Mouse (Mus musculus): ENCODE data around the gene Wdr93. TPM values are rescaled to one million over a fixed set of nuclear protein-coding genes. Genes with fewer than 3 reads are reported as not detected.

Gene Wdr93
- polyA plus RNA-seq, 1 experiment: 0.06 TPM

GRCm38 (mm10) chr7:79799506-79799905 is 56.5 kb downstream of the Wdr93 start:
- H3K4me1 ChIP-seq (ENCODE audit: control insufficient read depth, insufficient read depth, insufficient read length, low read length): no peaks in the 10 kb centered on the region; the same call in 1 of the 2 replicates
- TF ChIP-seq POLR2A (IDR thresholded peaks at IDR 0.05; ENCODE audit: low read depth, low read length) (no peak), CTCF (IDR thresholded peaks at IDR 0.05; ENCODE audit: extremely low read depth, insufficient read length, insufficient replicate concordance, low read depth, low read length) (no peak)
- WGBS: 71% methylated on average over 6 of the region's 6 CpGs
- no peaks in the 10 kb centered on the region for H3K27me3 ChIP-seq (ENCODE audit: control insufficient read depth, insufficient read depth, low read length)
- no peak overlapping the region for H3K27ac ChIP-seq (ENCODE audit: insufficient read depth, low read depth, low read length)
- H3K4me3 ChIP-seq (ENCODE audit: low read depth, low read length): no peak overlapping the region
- H3K36me3 ChIP-seq (ENCODE audit: control insufficient read depth, insufficient read depth, low read length): no peaks in the 10 kb centered on the region

- no peaks in the 10 kb centered on the region for H3K27me3 ChIP-seq (ENCODE audit: control insufficient read depth, insufficient read depth, low read length)
- H3K27ac ChIP-seq (ENCODE audit: insufficient read depth, low read depth, low read length): no peak overlapping the region
- 80% methylated on average over 4 of the region's 4 CpGs for WGBS
- no peaks in the 10 kb centered on the region for H3K36me3 ChIP-seq (ENCODE audit: control insufficient read depth, insufficient read depth, low read length)
- TF ChIP-seq CTCF (IDR thresholded peaks at IDR 0.05; ENCODE audit: extremely low read depth, insufficient read length, insufficient replicate concordance, low read depth, low read length): no peak
- TF ChIP-seq POLR2A (IDR thresholded peaks at IDR 0.05; ENCODE audit: low read depth, low read length): no peak
- no peak overlapping the region for H3K4me3 ChIP-seq (ENCODE audit: low read depth, low read length)
- no peaks in the 10 kb centered on the region; the same call in 1 of the 2 replicates for H3K4me1 ChIP-seq (ENCODE audit: control insufficient read depth, insufficient read depth, insufficient read length, low read length)
These were observed 57.4 kb downstream of the Wdr93 start for GRCm38 (mm10) chr7:79800336-79800735.

DNA sequence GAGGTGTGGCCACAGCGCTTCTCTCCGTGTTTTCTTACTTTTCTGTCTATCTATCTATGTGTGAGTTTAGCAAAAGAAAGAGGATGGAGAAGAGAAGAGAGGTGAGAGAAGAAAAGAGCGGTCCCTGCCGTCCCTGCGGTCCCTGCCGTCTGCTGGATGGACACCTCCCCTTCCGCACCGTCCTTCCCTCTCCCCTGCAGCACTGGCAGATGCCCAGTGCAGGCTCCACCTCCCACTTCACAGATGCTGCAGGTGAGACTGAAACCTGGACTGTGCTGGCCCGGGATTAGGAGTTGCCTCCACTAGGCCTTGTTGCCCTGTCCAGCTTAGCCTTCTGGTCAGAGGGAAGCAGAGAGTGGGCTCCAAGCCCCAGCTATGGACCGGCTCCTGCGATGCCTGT is 58.4 kb downstream of the Wdr93 start:
- Histone ChIP-seq H3K4me3 (ENCODE audit: low read depth, low read length) (no peak overlapping the region), H3K27me3 (ENCODE audit: control insufficient read depth, insufficient read depth, low read length) (no peaks in the 10 kb centered on the region), H3K36me3 (ENCODE audit: control insufficient read depth, insufficient read depth, low read length) (no peaks in the 10 kb centered on the region), H3K4me1 (ENCODE audit: control insufficient read depth, insufficient read depth, insufficient read length, low read length) (no peaks in the 10 kb centered on the region; the same call in 1 of the 2 replicates), H3K27ac (ENCODE audit: insufficient read depth, low read depth, low read length) (no peak overlapping the region)
- TF ChIP-seq POLR2A (IDR thresholded peaks at IDR 0.05; ENCODE audit: low read depth, low read length): no peak
- no peak for TF ChIP-seq CTCF (IDR thresholded peaks at IDR 0.05; ENCODE audit: extremely low read depth, insufficient read length, insufficient replicate concordance, low read depth, low read length)
- WGBS: 84% methylated on average over 11 of the region's 11 CpGs

GRCm38 (mm10) chr7:79802037-79802436 is 59.1 kb downstream of the Wdr93 start:
- 79% methylated on average over 5 of the region's 5 CpGs for WGBS
- TF ChIP-seq CTCF (IDR thresholded peaks at IDR 0.05; ENCODE audit: extremely low read depth, insufficient read length, insufficient replicate concordance, low read depth, low read length) (no peak), POLR2A (IDR thresholded peaks at IDR 0.05; ENCODE audit: low read depth, low read length) (no peak)
- Histone ChIP-seq H3K4me3 (ENCODE audit: low read depth, low read length) (no peak overlapping the region), H3K27me3 (ENCODE audit: control insufficient read depth, insufficient read depth, low read length) (no peaks in the 10 kb centered on the region), H3K27ac (ENCODE audit: insufficient read depth, low read depth, low read length) (no peak overlapping the region), H3K4me1 (ENCODE audit: control insufficient read depth, insufficient read depth, insufficient read length, low read length) (no peaks in the 10 kb centered on the region; the same call in 1 of the 2 replicates), H3K36me3 (ENCODE audit: control insufficient read depth, insufficient read depth, low read length) (no peaks in the 10 kb centered on the region)

DNA sequence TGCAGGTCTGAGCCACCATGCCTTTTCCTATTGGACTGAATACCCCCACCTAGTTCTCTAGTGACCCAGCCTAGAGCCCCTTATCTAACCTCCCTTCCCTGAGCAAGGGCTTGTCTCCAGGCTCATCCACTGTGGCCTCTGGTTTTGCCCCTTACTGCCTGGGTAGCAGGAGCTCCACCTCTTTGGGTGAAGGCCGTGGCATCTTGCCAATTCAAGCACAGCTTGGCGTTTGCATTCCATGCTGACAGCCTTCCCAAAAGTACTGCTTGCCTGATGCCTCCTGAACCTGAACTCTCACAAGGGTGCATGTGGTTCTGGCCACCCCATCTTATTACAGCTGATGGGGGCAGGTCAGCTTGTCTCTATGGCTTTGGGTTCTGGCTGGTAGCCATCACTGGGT is 60.9 kb downstream of the Wdr93 start:
- Histone ChIP-seq H3K4me3 (ENCODE audit: low read depth, low read length) (no peak overlapping the region), H3K27me3 (ENCODE audit: control insufficient read depth, insufficient read depth, low read length) (no peaks in the 10 kb centered on the region), H3K27ac (ENCODE audit: insufficient read depth, low read depth, low read length) (no peak overlapping the region), H3K4me1 (ENCODE audit: control insufficient read depth, insufficient read depth, insufficient read length, low read length) (no peaks in the 10 kb centered on the region; the same call in 1 of the 2 replicates), H3K36me3 (ENCODE audit: control insufficient read depth, insufficient read depth, low read length) (no peaks in the 10 kb centered on the region)
- no peak for TF ChIP-seq CTCF (IDR thresholded peaks at IDR 0.05; ENCODE audit: extremely low read depth, insufficient read length, insufficient replicate concordance, low read depth, low read length)
- no peak for TF ChIP-seq POLR2A (IDR thresholded peaks at IDR 0.05; ENCODE audit: low read depth, low read length)
- 26% methylated on average over 2 of the region's 2 CpGs for WGBS

DNA sequence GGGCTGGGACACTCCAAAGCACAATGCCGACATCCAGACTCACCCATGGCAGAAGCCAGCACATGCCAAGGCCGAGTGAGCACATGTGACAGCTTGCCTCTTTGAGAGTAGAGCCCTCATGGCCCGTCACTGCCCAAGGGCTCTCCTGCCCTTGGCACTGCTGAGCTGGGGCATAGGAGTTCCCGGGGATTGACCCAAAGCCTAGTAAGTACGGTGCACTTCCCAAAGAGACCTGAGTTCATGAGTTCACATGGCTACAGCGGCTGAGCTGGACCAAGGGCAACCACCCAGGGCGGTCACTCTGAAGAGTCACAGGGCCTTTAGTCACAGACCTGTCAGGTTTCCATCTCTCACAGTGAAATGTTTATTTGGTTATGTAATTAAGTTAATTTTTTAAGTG is 65.6 kb downstream of the Wdr93 start:
- Histone ChIP-seq H3K27ac (ENCODE audit: insufficient read depth, low read depth, low read length) (no peak overlapping the region), H3K27me3 (ENCODE audit: control insufficient read depth, insufficient read depth, low read length) (no peaks in the 10 kb centered on the region; the same call in 1 of the 2 replicates), H3K4me1 (ENCODE audit: control insufficient read depth, insufficient read depth, insufficient read length, low read length) (peaks cover 6% of the 10 kb centered on the region), H3K36me3 (ENCODE audit: control insufficient read depth, insufficient read depth, low read length) (no peaks in the 10 kb centered on the region), H3K4me3 (ENCODE audit: low read depth, low read length) (no peak overlapping the region)
- WGBS: 91% methylated on average over 7 of the region's 7 CpGs
- no peak for TF ChIP-seq POLR2A (IDR thresholded peaks at IDR 0.05; ENCODE audit: low read depth, low read length)
- TF ChIP-seq CTCF (IDR thresholded peaks at IDR 0.05; ENCODE audit: extremely low read depth, insufficient read length, insufficient replicate concordance, low read depth, low read length): no peak

DNA sequence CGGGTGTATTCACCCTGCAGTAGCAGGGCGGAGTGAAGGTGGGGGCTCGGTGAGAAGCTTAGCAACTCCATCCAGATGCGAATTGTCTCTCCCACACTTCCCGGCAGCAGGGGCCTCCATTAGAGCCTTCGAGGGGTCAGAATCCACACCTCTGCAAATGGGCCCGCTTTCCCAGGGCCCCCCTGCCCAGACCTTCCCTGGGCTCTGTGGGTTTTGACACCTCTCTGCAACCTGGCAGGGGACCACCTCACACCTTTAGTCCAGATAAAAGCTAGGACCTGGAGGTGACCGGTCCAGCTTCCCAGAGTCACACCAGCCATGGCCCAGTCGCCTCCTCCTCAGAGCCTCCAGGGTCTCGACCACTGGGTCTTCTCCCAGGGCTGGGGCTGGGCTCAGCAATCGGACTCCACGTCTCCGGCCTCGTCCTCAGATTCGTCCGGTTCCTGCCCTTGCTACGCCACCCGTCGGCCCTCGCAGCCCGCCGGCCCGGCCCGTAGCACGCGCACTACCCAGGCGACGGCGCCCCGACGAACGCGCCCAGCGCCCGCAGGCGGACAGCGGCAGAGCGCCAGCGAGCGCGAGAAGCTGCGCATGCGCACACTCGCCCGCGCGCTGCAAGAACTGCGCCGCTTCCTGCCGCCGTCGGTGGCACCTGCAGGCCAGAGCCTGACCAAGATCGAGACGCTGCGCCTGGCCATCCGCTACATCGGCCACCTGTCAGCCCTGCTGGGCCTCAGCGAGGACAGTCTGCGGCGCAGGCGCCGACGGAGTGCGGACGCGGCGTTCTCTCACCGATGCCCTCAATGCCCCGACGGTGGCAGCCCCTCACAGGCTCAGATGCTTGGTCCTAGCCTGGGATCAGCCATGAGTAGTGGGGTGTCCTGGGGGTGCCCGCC is 67.9 kb downstream of the Wdr93 start, which contains the start of gene Mesp2:
Gene Mesp2, plus strand, starts transcription at position 117 of the 896 bp plus-strand sequence.
- peak within 1 kb of the TSS; percentile 47 for H3K4me3 ChIP-seq (ENCODE audit: low read depth, low read length)
- WGBS: 20% methylated on average over 71 of the region's 71 CpGs
- no peaks in the 10 kb centered on the region for H3K36me3 ChIP-seq (ENCODE audit: control insufficient read depth, insufficient read depth, low read length)
- no peak within 1 kb of the TSS for H3K27ac ChIP-seq (ENCODE audit: insufficient read depth, low read depth, low read length)
- H3K27me3 ChIP-seq (ENCODE audit: control insufficient read depth, insufficient read depth, low read length): no peaks in the 10 kb centered on the region; the same call in 1 of the 2 replicates
- H3K4me1 ChIP-seq (ENCODE audit: control insufficient read depth, insufficient read depth, insufficient read length, low read length): peaks cover 6% of the 10 kb centered on the region
- TF ChIP-seq POLR2A (IDR thresholded peaks at IDR 0.05; ENCODE audit: low read depth, low read length) (no peak), CTCF (IDR thresholded peaks at IDR 0.05; ENCODE audit: extremely low read depth, insufficient read length, insufficient replicate concordance, low read depth, low read length) (no peak)
